Mouse (Mus musculus) ES-Bruce4 (cell line): ENCODE results near the gene Arap2. TPM values are rescaled to one million over a fixed set of nuclear protein-coding genes. Genes with fewer than 3 reads are reported as not detected.

Experiments
- H3K27ac ChIP-seq: 2 replicates; pipeline ENCODE4 v1.5.1; 2012; ENCODE audit warnings: low read length, inconsistent platforms; ENCODE audit not compliant: insufficient read depth
- H3K27me3 ChIP-seq: 2 replicates; pipeline ENCODE4 v1.6.1; 2012; ENCODE audit warnings: mild to moderate bottlenecking, low read length, inconsistent platforms; ENCODE audit not compliant: control insufficient read depth, poor library complexity, insufficient read depth, severe bottlenecking
- H3K36me3 ChIP-seq: 2 replicates; pipeline ENCODE4 v1.6.1; 2012; ENCODE audit warnings: inconsistent platforms, mild to moderate bottlenecking, low read length, moderate library complexity; ENCODE audit not compliant: control insufficient read depth, poor library complexity, insufficient read depth, severe bottlenecking
- H3K4me1 ChIP-seq: one replicate; pipeline ENCODE4 v1.8.1; 2011; ENCODE audit warnings: low read length; ENCODE audit not compliant: control insufficient read depth, insufficient read depth
- H3K4me3 ChIP-seq: 2 replicates; pipeline ENCODE4 v1.5.1; 2011; ENCODE audit warnings: low read depth, mild to moderate bottlenecking, low read length
- H3K9ac ChIP-seq: 2 replicates; pipeline ENCODE4 v1.6.1; 2012; ENCODE audit warnings: low read depth, mild to moderate bottlenecking, inconsistent platforms; ENCODE audit not compliant: poor library complexity, severe bottlenecking
- H3K9me3 ChIP-seq: replicated peaks from 2 replicates; pipeline ENCODE4 v1.6.1; 2012; ENCODE audit warnings: mild to moderate bottlenecking, low read length, inconsistent platforms; ENCODE audit not compliant: control insufficient read depth, poor library complexity, insufficient read depth, severe bottlenecking
- CTCF ChIP-seq: IDR thresholded peaks from one replicate; pipeline ENCODE4 v1.8.1; 2011; ENCODE audit warnings: low read depth, low read length
- EP300 ChIP-seq: IDR thresholded peaks from 2 replicates; pipeline ENCODE4 v1.6.1; 2011; ENCODE audit warnings: low read depth, low read length; ENCODE audit not compliant: insufficient read depth
- POLR2A ChIP-seq: IDR thresholded peaks from one replicate; pipeline ENCODE4 v1.8.1; 2011; ENCODE audit warnings: low read length; ENCODE audit not compliant: insufficient read depth
- polyA plus RNA-seq: library from polyadenylated mRNA; stranded (reverse); fragments of >200 nt; gene quantifications from 2 replicates; pipeline ENCODE4 v1.2.4, GENCODE M21; 2011; ENCODE audit warnings: low read depth; ENCODE audit not compliant: missing spikeins, insufficient read depth, insufficient read length

Arap2 gene
- polyA plus RNA-seq, 1 experiment: 36.8 TPM

DNA sequence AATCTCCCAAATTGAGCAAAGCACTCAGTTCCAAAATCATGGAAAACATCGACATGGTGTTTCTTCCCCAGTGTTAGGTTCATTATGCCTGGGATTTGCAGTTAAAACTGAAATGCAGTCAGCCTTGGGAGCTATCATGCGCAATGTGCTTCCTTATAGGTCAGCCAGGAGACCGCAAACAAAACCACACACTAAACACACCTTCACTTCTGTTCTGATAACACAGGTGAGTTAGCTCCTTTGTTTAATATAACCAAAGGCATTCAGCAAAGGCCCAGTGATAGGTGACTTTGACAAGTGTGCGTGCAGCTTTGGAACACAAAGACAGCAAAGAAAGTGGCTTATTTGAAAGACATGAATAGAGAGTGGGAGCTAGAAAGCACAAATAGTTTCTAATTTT lies 101.1 kb downstream of the Arap2 start:
- H3K27ac ChIP-seq: no peak overlapping the region

DNA sequence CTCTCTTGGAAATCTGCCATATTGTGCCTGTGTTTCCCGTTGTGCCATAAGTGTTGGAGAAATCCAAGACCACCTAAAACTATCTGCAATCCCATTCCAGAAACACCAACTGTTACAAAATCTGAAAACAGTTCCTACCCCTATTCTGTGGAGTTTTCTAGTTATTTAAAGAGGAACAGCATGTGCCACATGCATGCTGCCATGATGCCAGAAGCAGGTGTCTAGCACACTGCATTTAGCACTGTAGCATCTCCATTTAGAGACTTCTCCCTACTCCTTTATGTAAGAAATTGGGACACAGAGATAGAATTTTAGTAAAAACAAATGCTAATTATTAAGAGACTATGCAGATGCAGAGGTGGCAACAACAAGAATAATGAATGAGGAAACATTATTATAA lies 102.8 kb downstream of the Arap2 start:
- no peak for TF ChIP-seq POLR2A
- no peak for TF ChIP-seq EP300
- no peak for TF ChIP-seq CTCF
- H3K27me3 ChIP-seq: no peaks in the 10 kb centered on the region
- no peak overlapping the region for H3K27ac ChIP-seq
- no peak overlapping the region for H3K9ac ChIP-seq
- H3K4me1 ChIP-seq: no peaks in the 10 kb centered on the region
- no peaks in the 10 kb centered on the region for H3K9me3 ChIP-seq
- no peak overlapping the region for H3K4me3 ChIP-seq
- H3K36me3 ChIP-seq: no peaks in the 10 kb centered on the region

More for the DNA sequence above, 101.1 kb downstream of the Arap2 start:
- Histone ChIP-seq H3K9ac (no peak overlapping the region), H3K9me3 (no peaks in the 10 kb centered on the region), H3K36me3 (no peaks in the 10 kb centered on the region), H3K27me3 (no peaks in the 10 kb centered on the region), H3K4me3 (no peak overlapping the region), H3K4me1 (no peaks in the 10 kb centered on the region)
- TF ChIP-seq POLR2A (no peak), EP300 (no peak), CTCF (no peak)

DNA sequence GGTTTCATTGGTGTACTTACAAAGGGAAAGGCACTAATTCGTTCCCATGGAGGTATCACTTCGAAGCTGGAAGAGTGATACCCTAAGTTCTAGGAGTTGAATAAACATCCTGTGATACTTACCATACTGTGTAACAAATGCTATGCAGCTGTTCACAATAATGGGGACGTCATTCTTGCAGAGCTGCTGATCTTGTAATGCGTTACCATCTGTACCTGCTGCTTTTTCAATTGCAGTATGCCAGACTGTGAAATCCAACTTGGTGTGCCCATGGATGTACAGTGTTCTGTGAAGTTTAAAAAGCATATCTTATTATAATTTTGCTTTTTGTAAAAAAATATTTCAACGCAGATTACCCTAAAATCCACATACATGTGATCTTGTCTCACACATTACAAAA lies 112.0 kb downstream of the Arap2 start:
- Histone ChIP-seq H3K27me3 (no peaks in the 10 kb centered on the region), H3K9ac (no peak overlapping the region), H3K4me1 (no peaks in the 10 kb centered on the region), H3K27ac (no peak overlapping the region), H3K4me3 (no peak overlapping the region), H3K9me3 (no peaks in the 10 kb centered on the region), H3K36me3 (no peaks in the 10 kb centered on the region)
- no peak for TF ChIP-seq CTCF
- no peak for TF ChIP-seq EP300
- no peak for TF ChIP-seq POLR2A

DNA sequence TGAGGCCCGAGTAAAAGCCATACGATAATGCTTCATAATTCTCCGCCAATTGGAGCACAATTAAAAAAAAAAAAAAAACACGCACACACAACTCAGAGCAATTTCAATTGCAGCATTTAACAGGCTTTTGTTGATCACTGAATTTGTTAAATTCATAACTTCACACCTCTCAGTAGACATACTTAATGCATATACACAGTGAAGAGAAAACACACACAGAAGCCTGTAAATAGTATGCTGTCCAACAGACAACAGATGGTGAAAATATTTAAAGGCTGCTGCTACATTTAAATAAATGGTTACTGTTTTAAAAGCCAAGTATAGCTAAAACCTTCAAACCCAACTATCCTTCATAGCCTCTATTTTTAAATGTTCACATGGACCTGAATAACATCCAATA lies 123.6 kb downstream of the Arap2 start:
- H3K4me3 ChIP-seq: no peak overlapping the region
- no peak overlapping the region for H3K27ac ChIP-seq
- H3K9ac ChIP-seq: no peak overlapping the region
- no peaks in the 10 kb centered on the region for H3K4me1 ChIP-seq
- H3K27me3 ChIP-seq: no peaks in the 10 kb centered on the region
- no peaks in the 10 kb centered on the region for H3K9me3 ChIP-seq
- no peaks in the 10 kb centered on the region for H3K36me3 ChIP-seq
- TF ChIP-seq POLR2A: no peak
- no peak for TF ChIP-seq CTCF
- TF ChIP-seq EP300: no peak

DNA sequence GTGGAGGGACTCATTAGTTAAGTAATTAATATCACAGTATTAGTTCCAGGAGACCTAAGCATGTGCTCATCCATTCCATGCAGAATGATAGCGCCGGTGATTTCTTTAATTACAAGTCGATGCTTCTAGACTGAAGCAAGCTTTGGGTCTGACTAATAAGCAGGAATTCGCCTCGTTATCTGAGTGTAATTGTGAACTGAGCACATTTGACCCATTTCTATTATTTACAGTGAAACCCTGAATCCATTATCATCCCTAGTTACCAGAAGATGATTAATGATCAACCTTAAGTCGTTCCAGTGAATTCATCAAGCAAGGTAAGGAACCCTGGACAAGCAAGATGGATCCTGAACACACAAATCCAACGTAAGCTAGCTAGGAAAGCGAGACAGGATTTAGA lies 125.5 kb downstream of the Arap2 start:
- TF ChIP-seq CTCF (no peak), POLR2A (no peak), EP300 (no peak)
- H3K4me1 ChIP-seq: no peaks in the 10 kb centered on the region
- H3K9ac ChIP-seq: no peak overlapping the region
- no peaks in the 10 kb centered on the region for H3K9me3 ChIP-seq
- H3K27me3 ChIP-seq: no peaks in the 10 kb centered on the region
- H3K36me3 ChIP-seq: no peaks in the 10 kb centered on the region
- no peak overlapping the region for H3K4me3 ChIP-seq
- H3K27ac ChIP-seq: no peak overlapping the region

DNA sequence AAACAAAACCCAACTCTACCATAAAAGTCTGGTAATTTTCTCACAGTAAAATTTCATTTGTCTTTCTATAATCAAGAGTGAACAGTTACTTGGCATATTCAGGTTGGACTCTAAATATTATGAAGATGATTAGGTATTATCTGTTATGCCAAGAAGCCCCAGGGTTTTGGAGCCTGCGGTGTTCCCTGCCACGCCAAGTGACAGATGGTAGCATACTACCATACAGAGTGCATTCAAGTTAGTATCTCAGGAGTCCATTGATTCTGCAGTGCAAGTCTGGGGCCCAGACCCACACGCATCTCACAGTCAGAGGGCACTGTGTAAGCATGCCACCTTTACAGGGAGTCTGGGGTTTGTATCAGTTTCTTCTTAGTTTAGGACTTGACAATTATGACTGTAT lies 129.6 kb downstream of the Arap2 start:
- no peaks in the 10 kb centered on the region for H3K4me1 ChIP-seq
- H3K36me3 ChIP-seq: no peaks in the 10 kb centered on the region
- no peaks in the 10 kb centered on the region for H3K9me3 ChIP-seq
- no peak overlapping the region for H3K4me3 ChIP-seq
- no peak overlapping the region for H3K27ac ChIP-seq
- H3K9ac ChIP-seq: no peak overlapping the region
- H3K27me3 ChIP-seq: no peaks in the 10 kb centered on the region
- no peak for TF ChIP-seq EP300
- no peak for TF ChIP-seq CTCF
- no peak for TF ChIP-seq POLR2A
